Comparison of ENCODE assay signal across 14 mouse cellular contexts in genomic region chrX:11739565-11739964, GRCm38 (mm10).
A peak's percentile ranks its signal among the peaks of the same experiment; 100 is the strongest.
DNase-seq lines count a peak whose midpoint lies in the region; ATAC-seq and TF ChIP-seq lines count a peak whose summit lies in the region.
"Had no signal": no experiment of that assay in that cellular context is flagged by ENCODE, and none has a peak within 500 bp of the region (broad histone marks: within the 10 kb centered on the region; RNA-seq: fewer than 3 reads in every experiment).

No protein-coding gene starts in this region.

- DNase-seq in kidney, adult 18-20 months: no peak
- DNase-seq in embryo, embryonic 10 days (ENCODE audit: low spot score): peak; percentile 25
- DNase-seq in kidney, postnatal 4 days: peak; percentile 39 to 52
- no peak for DNase-seq in gastrocnemius, postnatal 25 days
- DNase-seq in adrenal gland, adult 18-20 months (ENCODE audit: low spot score in 2 of 2): no peak
- no peak for DNase-seq in urinary bladder, postnatal 25 days (ENCODE audit: low spot score)
- DNase-seq: adrenal gland, postnatal 36 days; cerebellum, adult 18-20 months; gastrocnemius, adult 2 months had no signal

- no peaks in the 10 kb centered on the region for H3K9me3 ChIP-seq in kidney, embryonic 14.5 days (ENCODE audit: control insufficient read depth, low read length)
- H3K9me3 ChIP-seq: neural tube, embryonic 13.5 days had no signal

- H3K4me3 ChIP-seq in kidney, embryonic 14.5 days (ENCODE audit: low read length): no peak overlapping the region
- no peak overlapping the region for H3K4me3 ChIP-seq in C2C12 (ENCODE audit: insufficient read depth, poor library complexity, severe bottlenecking)
- H3K4me3 ChIP-seq: gastrocnemius, adult 2 months; layer of hippocampus, adult 2 months; megakaryocyte, embryonic 14.5 days; neural tube, embryonic 13.5 days had no signal

- H3K9ac ChIP-seq in kidney, embryonic 14.5 days (ENCODE audit: low read depth, low read length): no peak overlapping the region
- H3K9ac ChIP-seq: neural tube, embryonic 13.5 days had no signal

- no peaks in the 10 kb centered on the region for H3K79me2 ChIP-seq in C2C12 (ENCODE audit: control insufficient read depth, insufficient read depth)

- WGBS in kidney, embryonic 14.5 days: 48% methylated on average over 7 of the region's 7 CpGs

- H3K27ac ChIP-seq in kidney, embryonic 14.5 days (ENCODE audit: low read depth, low read length): peak overlapping the region; percentile 59; the same call in 1 of the 2 replicates
- H3K27ac ChIP-seq: gastrocnemius, adult 2 months; layer of hippocampus, adult 2 months; neural tube, embryonic 13.5 days had no signal

- H3K79me3 ChIP-seq in C2C12 (ENCODE audit: low read depth): no peaks in the 10 kb centered on the region

- ATAC-seq in kidney, embryonic 14.5 days (ENCODE audit: low FRiP score, low TSS enrichment): peak; percentile 77

- no peak for TF ChIP-seq CTCF in C2C12 (IDR thresholded peaks at IDR 0.05; ENCODE audit: control insufficient read depth, insufficient read depth, insufficient read length)

- 0 out of 2 replicates have a peak, but pooled peaks cover 8% of the 10 kb centered on the region for H3K4me1 ChIP-seq in kidney, embryonic 14.5 days (ENCODE audit: control insufficient read depth, insufficient read depth, low read length)
- H3K4me1 ChIP-seq: megakaryocyte, embryonic 14.5 days had no signal

- H3K27me3 ChIP-seq in kidney, embryonic 14.5 days (ENCODE audit: control insufficient read depth, insufficient read depth, low read length): no peaks in the 10 kb centered on the region
- no peaks in the 10 kb centered on the region for H3K27me3 ChIP-seq in C2C12 (ENCODE audit: control insufficient read depth, insufficient read depth, insufficient read length)

- H3ac ChIP-seq in C2C12 (ENCODE audit: control insufficient read depth, insufficient read length, low read depth): no peak overlapping the region

- no peak overlapping the region for H3K4me2 ChIP-seq in kidney, embryonic 14.5 days (replicated peaks; ENCODE audit: low read depth, low read length)
- H3K4me2 ChIP-seq: neural tube, embryonic 13.5 days had no signal

- H3K36me3 ChIP-seq in kidney, embryonic 14.5 days (ENCODE audit: control insufficient read depth, insufficient read depth, low read length): no peaks in the 10 kb centered on the region
- no peaks in the 10 kb centered on the region for H3K36me3 ChIP-seq in C2C12 (ENCODE audit: control insufficient read depth, insufficient read depth)
- H3K36me3 ChIP-seq: neural tube, embryonic 13.5 days had no signal

TF ChIP-seq in C2C12, 6 proteins besides CTCF, POLR2A, EP300 and RAD21:
- no peak for TF ChIP-seq CEBPB (IDR thresholded peaks at IDR 0.05; ENCODE audit: low read depth)
- peak; percentile 22 for TF ChIP-seq MYOD1 (IDR thresholded peaks at IDR 0.05; ENCODE audit: control insufficient read depth, insufficient read length, low read depth)
- no peak for TF ChIP-seq FOSL1 (IDR thresholded peaks at IDR 0.05; ENCODE audit: insufficient read depth, low read length, poor library complexity, severe bottlenecking)
TF ChIP-seq in C2C12: peak in this region for 1.

Comparison
In these comparisons a context has a peak if more than half of its experiments do, and no peak if none do; other contexts are left out.
1. DNase-seq: peak in embryo, embryonic 10 days (single experiment) and kidney, postnatal 4 days (2 of 2); none in kidney, adult 18-20 months (single experiment), gastrocnemius, postnatal 25 days (single experiment), adrenal gland, adult 18-20 months (0 of 2) and urinary bladder, postnatal 25 days (single experiment).